Mouse (Mus musculus) MEL (cell line): Measurements from ENCODE around the gene 4930432M17Rik. TPM values are rescaled to one million over a fixed set of nuclear protein-coding genes. Genes with fewer than 3 reads are reported as not detected.

Source experiments
- DNase-seq: peaks from one replicate; pipeline ENCODE4 v3.0.0; 2011; ENCODE audit warnings: low read depth, low spot score
- H3K27ac ChIP-seq: 2 replicates; pipeline ENCODE4 v1.5.1; 2012; ENCODE audit warnings: low read depth, mild to moderate bottlenecking, control low read depth, low read length, moderate library complexity; ENCODE audit not compliant: control insufficient read depth
- H3K27me3 ChIP-seq, 2 experiments: fragments of 150-350 bp in 1 of 2; sonication (generic) in 1 of 2; 2 replicates each; pipeline ENCODE4 v1.6.1; 2012; ENCODE audit warnings: low read length in 2 of 2, mild to moderate bottlenecking in 2 of 2, improper control_type of control experiment in 1 of 2, moderate library complexity in 1 of 2; ENCODE audit not compliant: insufficient read depth in 2 of 2, control insufficient read depth in 1 of 2
- H3K36me3 ChIP-seq, 2 experiments: 2 replicates each; pipeline ENCODE4 v1.6.1; 2012 to 2014; ENCODE audit warnings: low read length in 2 of 2, improper control_type of control experiment in 1 of 2, inconsistent platforms in 1 of 2, mild to moderate bottlenecking in 1 of 2; ENCODE audit not compliant: insufficient read depth in 2 of 2, control insufficient read depth in 1 of 2
- H3K4me1 ChIP-seq, 2 experiments: fragments of 150-350 bp in 1 of 2; sonication (generic) in 1 of 2; 2 replicates each; pipeline ENCODE4 v1.6.1; 2012; ENCODE audit warnings: low read length in 2 of 2, improper control_type of control experiment in 1 of 2, mild to moderate bottlenecking in 1 of 2; ENCODE audit not compliant: insufficient read depth in 2 of 2, control insufficient read depth in 1 of 2
- H3K4me3 ChIP-seq, 2 experiments: fragments of 150-350 bp in 1 of 2; sonication (generic) in 1 of 2; 2 replicates each; pipeline ENCODE4 v1.5.1; 2012; ENCODE audit warnings: low read depth in 2 of 2, low read length in 2 of 2, mild to moderate bottlenecking in 2 of 2, moderate library complexity in 2 of 2, control low read depth in 1 of 2, improper control_type of control experiment in 1 of 2; ENCODE audit not compliant: control insufficient read depth in 1 of 2, insufficient read depth in 1 of 2
- H3K79me2 ChIP-seq: 2 replicates; pipeline ENCODE4 v1.6.1; 2012; ENCODE audit warnings: mild to moderate bottlenecking, low read length, moderate library complexity; ENCODE audit not compliant: control insufficient read depth, poor library complexity, insufficient read depth
- H3K9ac ChIP-seq: 2 replicates; pipeline ENCODE4 v1.6.1; 2012; ENCODE audit warnings: low read depth, mild to moderate bottlenecking, control low read depth, low read length, moderate library complexity; ENCODE audit not compliant: control insufficient read depth, poor library complexity, severe bottlenecking
- H3K9me3 ChIP-seq: fragments of 150-350 bp; sonication (generic); replicated peaks from 2 replicates; pipeline ENCODE4 v1.6.1; 2012; ENCODE audit warnings: mild to moderate bottlenecking, low read length, improper control_type of control experiment, moderate library complexity; ENCODE audit not compliant: insufficient read depth
- E2F4 ChIP-seq: IDR thresholded peaks from 2 replicates; pipeline ENCODE4 v1.6.1; 2011; ENCODE audit warnings: low read depth, low read length, improper control_type of control experiment, borderline replicate concordance
- EP300 ChIP-seq, 2 experiments: IDR thresholded peaks; 2 replicates each; pipeline ENCODE4 v1.6.1; 2011; ENCODE audit warnings: improper control_type of control experiment in 2 of 2, low read length in 2 of 2, low read depth in 1 of 2, mild to moderate bottlenecking in 1 of 2
- ETS1 ChIP-seq: IDR thresholded peaks from 2 replicates; pipeline ENCODE4 v1.6.1; 2012; ENCODE audit warnings: low read depth, mild to moderate bottlenecking, inconsistent platforms, low read length, improper control_type of control experiment, moderate library complexity
- MAX ChIP-seq: IDR thresholded peaks from 2 replicates; pipeline ENCODE4 v1.6.1; 2011; ENCODE audit warnings: low read length, improper control_type of control experiment
- MAZ ChIP-seq: IDR thresholded peaks from 2 replicates; pipeline ENCODE4 v1.6.1; 2012; ENCODE audit warnings: low read depth, mild to moderate bottlenecking, inconsistent platforms, low read length, improper control_type of control experiment
- NELFE ChIP-seq: IDR thresholded peaks from 2 replicates; pipeline ENCODE4 v1.6.1; 2011; ENCODE audit warnings: low read depth, low read length, improper control_type of control experiment
- NRF1 ChIP-seq: IDR thresholded peaks from 2 replicates; pipeline ENCODE4 v1.6.1; 2014; ENCODE audit warnings: low read depth, mild to moderate bottlenecking, inconsistent platforms, low read length, improper control_type of control experiment, moderate library complexity; ENCODE audit not compliant: poor library complexity, insufficient read depth, severe bottlenecking
- POLR2AphosphoS2 ChIP-seq: IDR thresholded peaks from 2 replicates; pipeline ENCODE4 v1.6.1; 2011; ENCODE audit warnings: low read length, improper control_type of control experiment
- POLR2AphosphoS5 ChIP-seq: IDR thresholded peaks from 2 replicates; pipeline ENCODE4 v1.6.1; 2012; ENCODE audit warnings: low read depth, borderline replicate concordance, mild to moderate bottlenecking, inconsistent platforms, low read length, moderate library complexity, mixed read lengths
- SIN3A ChIP-seq: IDR thresholded peaks from 2 replicates; pipeline ENCODE4 v1.6.1; 2012; ENCODE audit warnings: low read length, improper control_type of control experiment, inconsistent platforms
- SMC3 ChIP-seq: IDR thresholded peaks from 2 replicates; pipeline ENCODE4 v1.6.1; 2011; ENCODE audit warnings: low read depth, low read length, improper control_type of control experiment
- TAL1 ChIP-seq: IDR thresholded peaks from 2 replicates; pipeline ENCODE4 v1.6.1; 2012; ENCODE audit warnings: mild to moderate bottlenecking, inconsistent platforms, low read length, moderate library complexity, mixed read lengths
- TCF12 ChIP-seq: IDR thresholded peaks from 2 replicates; pipeline ENCODE4 v1.6.1; 2014; ENCODE audit warnings: low read depth, mild to moderate bottlenecking, inconsistent platforms, low read length, improper control_type of control experiment, moderate library complexity
- UBTF ChIP-seq: IDR thresholded peaks from 2 replicates; pipeline ENCODE4 v1.6.1; 2012; ENCODE audit warnings: low read depth, mild to moderate bottlenecking, inconsistent platforms, low read length, improper control_type of control experiment, moderate library complexity, borderline replicate concordance; ENCODE audit not compliant: insufficient read depth
- ZC3H11A ChIP-seq: IDR thresholded peaks from 2 replicates; pipeline ENCODE4 v1.6.1; 2012; ENCODE audit warnings: low read depth, mild to moderate bottlenecking, inconsistent platforms, low read length, improper control_type of control experiment
- ZNF384 ChIP-seq: IDR thresholded peaks from 2 replicates; pipeline ENCODE4 v1.6.1; 2012; ENCODE audit warnings: low read depth, mild to moderate bottlenecking, inconsistent platforms, low read length, improper control_type of control experiment
- polyA plus RNA-seq, 2 experiments: library from polyadenylated mRNA; stranded (reverse) in 1 of 2; unstranded in 1 of 2; fragments of >175 nt in 1 of 2; fragments of >200 nt in 1 of 2; gene quantifications; 2 replicates each; pipeline versions ENCODE4 v1.2.1 to v1.2.4; 2012; ENCODE audit warnings: low replicate concordance in 2 of 2, low read depth in 1 of 2; ENCODE audit not compliant: insufficient read length in 2 of 2, insufficient read depth in 1 of 2, missing spikeins in 1 of 2
- total RNA-seq: library from RNA; depleted of rRNA; stranded (reverse); fragments of 300-350 nt; gene quantifications from 2 replicates; pipeline ENCODE4 v1.2.3, GENCODE M21; 2012

Gene 4930432M17Rik
- total and polyA plus RNA-seq, 3 experiments, result not detected

DNA sequence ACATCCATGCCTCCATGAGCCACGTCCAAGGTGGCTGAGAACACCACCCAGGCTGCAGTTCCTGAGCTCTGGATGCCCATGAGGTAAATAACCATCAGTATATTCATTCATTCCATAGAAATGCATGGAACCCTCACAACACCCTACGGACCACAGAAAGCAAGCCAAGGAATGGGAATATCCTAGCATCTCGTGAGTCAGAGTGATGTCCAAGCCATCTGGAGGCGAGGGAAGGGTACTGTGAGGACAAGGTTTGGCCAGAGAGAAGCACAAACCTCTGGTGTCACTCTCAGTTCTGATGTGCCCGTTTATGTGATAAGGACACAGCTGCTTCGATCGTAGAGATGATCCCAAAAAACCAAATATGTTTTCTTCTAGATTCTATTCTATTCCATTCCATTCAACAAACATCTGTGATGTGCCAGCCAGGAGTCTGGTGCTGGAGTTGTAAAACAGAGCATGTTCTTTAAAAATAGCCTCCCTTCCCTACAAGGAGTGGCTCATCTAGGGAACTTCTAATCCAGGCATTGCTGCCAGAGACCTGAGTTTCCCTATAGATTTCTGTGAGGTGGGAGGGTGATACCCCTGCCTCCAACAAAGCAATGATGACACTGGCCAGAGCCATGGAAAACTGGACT is 40.5 kb downstream of the 4930432M17Rik start:
- H3K79me2 ChIP-seq, result no peaks in the 10 kb centered on the region
- H3K4me3 ChIP-seq, result no peak overlapping the region
- H3K36me3 ChIP-seq, result no peaks in the 10 kb centered on the region
- no peak overlapping the region for H3K27ac ChIP-seq
- H3K9ac ChIP-seq, result no peak overlapping the region
- no peak for DNase-seq
- no peak for TF ChIP-seq POLR2AphosphoS2
- TF ChIP-seq MAZ, result no peak
- TF ChIP-seq NELFE, result no peak
- TF ChIP-seq POLR2AphosphoS5, result no peak
- TF ChIP-seq SIN3A, result no peak
- no peak for TF ChIP-seq TCF12
- no peak for TF ChIP-seq SMC3
- no peak for TF ChIP-seq E2F4
- TF ChIP-seq EP300 (IDR thresholded peaks at IDR 0.05; ENCODE audit: low read depth in 1 of 2, low read length in 2 of 2), result no peak
- no peak for TF ChIP-seq TAL1
- TF ChIP-seq ZC3H11A, result no peak
- no peak for TF ChIP-seq MAX
- no peak for TF ChIP-seq UBTF
- TF ChIP-seq ZNF384, result no peak
- no peak for TF ChIP-seq ETS1
- peaks cover 4 to 12% of the 10 kb centered on the region in 2 experiments; a peak in 3 of 4 replicates for H3K27me3 ChIP-seq
- no peaks in the 10 kb centered on the region for H3K4me1 ChIP-seq
- no peaks in the 10 kb centered on the region for H3K9me3 ChIP-seq

DNA sequence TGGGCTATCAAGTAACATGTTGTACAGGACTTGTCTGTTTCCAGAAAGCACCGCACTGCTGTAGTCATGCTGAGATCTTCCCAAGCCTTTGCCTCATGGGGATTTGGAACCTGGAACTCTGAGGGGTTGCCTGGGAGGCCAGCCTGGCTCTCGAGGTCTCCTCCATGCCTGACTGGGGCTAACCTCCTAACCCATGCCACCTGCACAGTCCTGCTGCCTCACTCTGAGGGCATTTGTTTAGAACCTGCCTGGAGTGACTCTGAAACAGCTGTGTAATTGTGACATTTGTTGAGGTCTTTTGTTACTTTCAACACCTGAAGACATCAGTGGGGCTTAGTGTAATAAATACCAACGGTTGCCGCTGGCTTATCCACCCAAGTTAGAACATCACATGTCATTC is 41.7 kb downstream of the 4930432M17Rik start:
- no peak for DNase-seq
- no peak overlapping the region for H3K4me3 ChIP-seq
- H3K27ac ChIP-seq, result no peak overlapping the region
- H3K79me2 ChIP-seq, result no peaks in the 10 kb centered on the region
- H3K4me1 ChIP-seq, result no peaks in the 10 kb centered on the region
- TF ChIP-seq NRF1, result no peak
- no peak for TF ChIP-seq MAX
- H3K9ac ChIP-seq, result no peak overlapping the region
- no peaks in the 10 kb centered on the region for H3K36me3 ChIP-seq
- peaks cover 4 to 12% of the 10 kb centered on the region in 2 experiments; a peak in 3 of 4 replicates for H3K27me3 ChIP-seq
- no peaks in the 10 kb centered on the region for H3K9me3 ChIP-seq
